Mouse (Mus musculus): Measurements from ENCODE around the gene Suv39h1. TPM values are rescaled to one million over a fixed set of nuclear protein-coding genes. Genes with fewer than 3 reads are reported as not detected.
A peak's percentile ranks its signal among the peaks of the same experiment; 100 is the strongest.
"Not testable (repeated sequence)": the region's sequence is repeated elsewhere in the genome, so short reads cannot be mapped to it uniquely, and the experiment has no call there.

Suv39h1 gene
- polyA plus RNA-seq, 1 experiment from 2014 or later: 63.6 TPM

DNA sequence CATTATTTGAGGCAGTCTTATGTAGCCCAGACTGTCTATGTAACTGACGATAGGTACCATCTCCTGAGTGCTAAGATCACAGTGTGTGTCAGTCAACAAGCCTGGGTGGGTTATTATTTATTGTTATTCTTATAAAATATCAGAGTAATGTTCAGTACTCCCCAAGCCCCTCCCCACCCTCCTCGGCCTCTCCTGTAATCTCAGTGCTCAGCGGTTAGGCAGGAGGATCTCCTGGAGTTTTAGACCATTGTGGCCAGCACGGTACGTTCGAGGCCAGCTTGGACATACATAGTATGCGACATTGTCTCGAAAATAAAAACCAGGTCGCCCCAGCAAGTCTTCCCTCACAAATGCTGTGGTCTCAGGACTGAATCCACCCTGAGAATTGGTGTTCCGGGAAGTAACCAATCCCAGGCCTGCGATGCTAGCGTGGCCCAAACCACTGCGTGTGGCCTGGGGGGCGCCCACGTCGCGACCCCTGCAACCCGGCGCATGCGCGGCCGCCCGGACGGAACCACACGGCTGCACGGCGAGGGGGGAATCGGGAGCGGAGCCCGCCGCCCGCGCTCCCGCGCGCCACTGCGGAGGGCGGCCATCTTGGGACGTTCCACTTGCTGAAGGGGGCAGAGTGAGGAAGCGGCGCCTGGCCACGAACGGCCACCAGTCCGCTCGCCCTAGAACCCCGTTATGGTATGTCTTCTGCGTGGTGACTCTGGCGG lies 21.7 kb upstream of the Suv39h1 start:
- not testable (repeated sequence) for H3K9ac ChIP-seq (ENCODE audit: low read length); H3K9me3 ChIP-seq (ENCODE audit: control insufficient read depth, low read length); H3K27me3 ChIP-seq (ENCODE audit: control insufficient read depth, insufficient read depth, low read depth, low read length); H3K4me1 ChIP-seq (replicated peaks; ENCODE audit: control insufficient read depth, insufficient read depth, low read length); H3K36me3 ChIP-seq (ENCODE audit: control insufficient read depth, insufficient read depth, low read length); H3K27ac ChIP-seq (ENCODE audit: low read length)
- peak; percentile 94 for ATAC-seq (ENCODE audit: low read depth)
- H3K4me2 ChIP-seq (ENCODE audit: low read depth, low read length): peak overlapping the region; percentile 44
- 15% methylated on average over 16 of the region's 48 CpGs for WGBS
- peak overlapping the region; percentile 40 for H3K4me3 ChIP-seq (ENCODE audit: low read length)

DNA sequence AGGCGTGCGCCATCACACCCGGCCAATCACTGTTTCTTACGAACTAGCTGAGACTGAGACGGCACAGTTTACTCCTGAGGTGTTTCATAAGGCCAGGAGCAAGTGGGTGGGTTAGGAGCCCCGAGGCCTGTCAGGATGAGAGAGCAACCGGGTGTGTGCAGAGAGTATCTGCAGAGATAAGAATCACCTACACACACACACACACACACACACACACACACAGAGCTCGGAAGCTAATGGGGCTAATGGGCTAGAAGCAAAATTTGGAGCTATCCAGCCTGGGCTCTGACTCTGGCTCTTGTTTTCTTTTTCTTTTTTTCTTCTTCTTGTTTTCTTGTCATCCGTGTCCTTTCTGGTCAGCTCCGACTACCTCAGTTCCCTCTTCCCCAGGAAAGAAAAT lies 21.0 kb upstream of the Suv39h1 start:
- H3K9me3 ChIP-seq (ENCODE audit: control insufficient read depth, low read length): no peaks in the 10 kb centered on the region
- 69% methylated on average over 10 of the region's 10 CpGs for WGBS
- H3K4me1 ChIP-seq (replicated peaks; ENCODE audit: control insufficient read depth, insufficient read depth, low read length): no peaks in the 10 kb centered on the region
- H3K27ac ChIP-seq (ENCODE audit: low read length): no peak overlapping the region
- peak overlapping the region; percentile 40 for H3K4me3 ChIP-seq (ENCODE audit: low read length)
- ATAC-seq (ENCODE audit: low read depth): no peak
- no peaks in the 10 kb centered on the region for H3K27me3 ChIP-seq (ENCODE audit: control insufficient read depth, insufficient read depth, low read depth, low read length)
- H3K9ac ChIP-seq (ENCODE audit: low read length): no peak overlapping the region
- H3K36me3 ChIP-seq (ENCODE audit: control insufficient read depth, insufficient read depth, low read length): no peaks in the 10 kb centered on the region
- H3K4me2 ChIP-seq (ENCODE audit: low read depth, low read length): peak overlapping the region; percentile 44

- H3K27ac ChIP-seq (ENCODE audit: low read length); H3K27me3 ChIP-seq (ENCODE audit: control insufficient read depth, insufficient read depth, low read depth, low read length); H3K4me3 ChIP-seq (ENCODE audit: low read length); H3K4me1 ChIP-seq (replicated peaks; ENCODE audit: control insufficient read depth, insufficient read depth, low read length); H3K9ac ChIP-seq (ENCODE audit: low read length); H3K4me2 ChIP-seq (ENCODE audit: low read depth, low read length); ATAC-seq (ENCODE audit: low read depth); H3K36me3 ChIP-seq (ENCODE audit: control insufficient read depth, insufficient read depth, low read length); H3K9me3 ChIP-seq (ENCODE audit: control insufficient read depth, low read length): not testable (repeated sequence)
- 72% methylated on average over 4 of the region's 5 CpGs for WGBS
Observed at GRCm38 (mm10) chrX:8090954-8091347, 16.4 kb upstream of the Suv39h1 start.

DNA sequence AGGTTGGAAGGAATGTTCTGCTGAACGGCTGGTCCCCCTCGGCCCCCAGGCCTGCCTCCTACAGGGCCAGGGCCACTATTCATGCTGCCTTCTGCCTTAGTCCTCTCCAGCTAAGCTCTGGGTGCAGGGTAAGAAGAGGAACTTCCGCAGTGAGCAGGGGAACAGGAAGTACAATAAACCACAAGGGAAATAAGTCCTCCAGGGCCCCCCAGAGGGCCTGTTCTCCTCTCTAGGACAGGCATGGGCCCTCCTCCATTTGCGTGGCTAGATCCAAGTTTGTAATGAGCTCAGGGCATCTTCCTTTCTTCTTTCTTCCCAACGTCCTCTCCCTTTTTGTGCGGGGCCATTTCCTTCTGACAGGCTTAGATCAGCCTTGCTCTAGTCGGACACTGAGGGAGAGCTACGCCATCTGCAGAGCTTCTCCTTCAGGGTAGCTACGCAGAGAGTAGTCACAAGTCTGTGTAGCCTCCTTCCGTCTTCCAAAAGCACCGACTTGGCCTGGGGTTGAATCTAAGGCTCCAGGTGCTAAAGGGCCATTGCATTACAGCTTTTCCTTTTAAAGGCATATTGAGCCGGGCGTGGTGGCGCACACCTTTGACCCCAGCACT lies 15.9 kb upstream of the Suv39h1 start, which contains the start of gene Was:
Gene Was (minus strand): TSS at position 153 of the 608 bp plus-strand sequence.
- Histone ChIP-seq H3K36me3 (ENCODE audit: control insufficient read depth, insufficient read depth, low read length) (no peaks in the 10 kb centered on the region), H3K9ac (ENCODE audit: low read length) (no peak within 1 kb of the TSS), H3K27me3 (ENCODE audit: control insufficient read depth, insufficient read depth, low read depth, low read length) (no peaks in the 10 kb centered on the region), H3K27ac (ENCODE audit: low read length) (no peak within 1 kb of the TSS), H3K4me2 (ENCODE audit: low read depth, low read length) (no peak within 1 kb of the TSS), H3K9me3 (ENCODE audit: control insufficient read depth, low read length) (no peaks in the 10 kb centered on the region), H3K4me1 (replicated peaks; ENCODE audit: control insufficient read depth, insufficient read depth, low read length) (no peaks in the 10 kb centered on the region), H3K4me3 (ENCODE audit: low read length) (no peak within 1 kb of the TSS)
- no peak for ATAC-seq (ENCODE audit: low read depth)
- 82% methylated on average over 14 of the region's 14 CpGs for WGBS

GRCm38 (mm10) chrX:8089746-8090145 lies 15.2 kb upstream of the Suv39h1 start:
- Histone ChIP-seq H3K4me1 (replicated peaks; ENCODE audit: control insufficient read depth, insufficient read depth, low read length) (no peaks in the 10 kb centered on the region), H3K9ac (ENCODE audit: low read length) (no peak overlapping the region), H3K36me3 (ENCODE audit: control insufficient read depth, insufficient read depth, low read length) (no peaks in the 10 kb centered on the region), H3K9me3 (ENCODE audit: control insufficient read depth, low read length) (no peaks in the 10 kb centered on the region), H3K4me3 (ENCODE audit: low read length) (no peak overlapping the region), H3K27me3 (ENCODE audit: control insufficient read depth, insufficient read depth, low read depth, low read length) (no peaks in the 10 kb centered on the region), H3K27ac (ENCODE audit: low read length) (no peak overlapping the region), H3K4me2 (ENCODE audit: low read depth, low read length) (no peak overlapping the region)
- ATAC-seq (ENCODE audit: low read depth): no peak
- WGBS: 84% methylated on average over 3 of the region's 3 CpGs

GRCm38 (mm10) chrX:8085611-8086010 lies 11.1 kb upstream of the Suv39h1 start:
- H3K27ac ChIP-seq (ENCODE audit: low read length): no peak overlapping the region
- no peaks in the 10 kb centered on the region for H3K36me3 ChIP-seq (ENCODE audit: control insufficient read depth, insufficient read depth, low read length)
- H3K9me3 ChIP-seq (ENCODE audit: control insufficient read depth, low read length): no peaks in the 10 kb centered on the region
- ATAC-seq (ENCODE audit: low read depth): no peak
- no peak overlapping the region for H3K4me2 ChIP-seq (ENCODE audit: low read depth, low read length)
- no peak overlapping the region for H3K4me3 ChIP-seq (ENCODE audit: low read length)
- 77% methylated on average over 5 of the region's 8 CpGs for WGBS
- no peak overlapping the region for H3K9ac ChIP-seq (ENCODE audit: low read length)
- H3K4me1 ChIP-seq (replicated peaks; ENCODE audit: control insufficient read depth, insufficient read depth, low read length): no peaks in the 10 kb centered on the region
- no peaks in the 10 kb centered on the region for H3K27me3 ChIP-seq (ENCODE audit: control insufficient read depth, insufficient read depth, low read depth, low read length)

GRCm38 (mm10) chrX:8084771-8085259 lies 10.3 kb upstream of the Suv39h1 start:
- Histone ChIP-seq H3K4me2 (ENCODE audit: low read depth, low read length) (no peak overlapping the region), H3K27ac (ENCODE audit: low read length) (no peak overlapping the region), H3K4me3 (ENCODE audit: low read length) (no peak overlapping the region), H3K36me3 (ENCODE audit: control insufficient read depth, insufficient read depth, low read length) (no peaks in the 10 kb centered on the region), H3K27me3 (ENCODE audit: control insufficient read depth, insufficient read depth, low read depth, low read length) (no peaks in the 10 kb centered on the region), H3K4me1 (replicated peaks; ENCODE audit: control insufficient read depth, insufficient read depth, low read length) (no peaks in the 10 kb centered on the region), H3K9me3 (ENCODE audit: control insufficient read depth, low read length) (no peaks in the 10 kb centered on the region), H3K9ac (ENCODE audit: low read length) (no peak overlapping the region)
- 84% methylated on average over 6 of the region's 6 CpGs for WGBS
- no peak for ATAC-seq (ENCODE audit: low read depth)

DNA sequence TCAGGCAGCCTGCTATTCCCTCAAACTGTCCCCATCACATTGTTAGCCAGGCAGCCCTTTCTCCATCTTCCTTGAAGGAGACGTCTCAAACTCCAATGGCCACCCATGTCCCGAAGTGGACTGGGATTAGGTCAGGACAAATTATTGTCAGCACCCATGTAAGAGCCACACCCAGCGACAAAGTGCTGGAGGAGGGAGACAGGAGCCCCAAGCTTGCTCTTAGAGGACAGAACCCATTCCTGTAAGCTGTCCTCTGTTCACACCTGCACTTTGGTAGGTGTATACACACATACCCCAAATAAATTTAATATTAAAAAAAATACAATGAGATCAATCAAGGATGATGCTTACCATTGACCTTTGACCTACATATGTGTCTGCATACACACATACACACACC lies 544 bp upstream of the Suv39h1 start:
- Histone ChIP-seq H3K4me1 (replicated peaks; ENCODE audit: control insufficient read depth, insufficient read depth, low read length) (0 out of 2 replicates have a peak, but pooled peaks cover 4% of the 10 kb centered on the region), H3K4me2 (ENCODE audit: low read depth, low read length) (peak overlapping the region; percentile 52), H3K36me3 (ENCODE audit: control insufficient read depth, insufficient read depth, low read length) (peaks cover 8% of the 10 kb centered on the region; the same call in 1 of the 2 replicates), H3K27ac (ENCODE audit: low read length) (peak overlapping the region; percentile 12; the same call in 1 of the 2 replicates), H3K4me3 (ENCODE audit: low read length) (peak overlapping the region; percentile 50), H3K9me3 (ENCODE audit: control insufficient read depth, low read length) (no peaks in the 10 kb centered on the region), H3K27me3 (ENCODE audit: control insufficient read depth, insufficient read depth, low read depth, low read length) (no peaks in the 10 kb centered on the region), H3K9ac (ENCODE audit: low read length) (peak overlapping the region; percentile 56)
- WGBS: 31% methylated on average over 3 of the region's 3 CpGs
- ATAC-seq (ENCODE audit: low read depth): no peak; the same call in 1 of the 2 replicates

GRCm38 (mm10) chrX:8073881-8074429 lies 605 bp downstream of the Suv39h1 start:
- 8% methylated on average over 44 of the region's 64 CpGs for WGBS
- Histone ChIP-seq H3K27ac (ENCODE audit: low read length) (peak overlapping the region; percentile 93), H3K36me3 (ENCODE audit: control insufficient read depth, insufficient read depth, low read length) (peaks cover 11% of the 10 kb centered on the region; the same call in 1 of the 2 replicates), H3K9ac (ENCODE audit: low read length) (peak overlapping the region; percentile 80), H3K9me3 (ENCODE audit: control insufficient read depth, low read length) (no peaks in the 10 kb centered on the region), H3K4me1 (replicated peaks; ENCODE audit: control insufficient read depth, insufficient read depth, low read length) (0 out of 2 replicates have a peak, but pooled peaks cover 4% of the 10 kb centered on the region), H3K4me3 (ENCODE audit: low read length) (peak overlapping the region; percentile 66), H3K27me3 (ENCODE audit: control insufficient read depth, insufficient read depth, low read depth, low read length) (no peaks in the 10 kb centered on the region), H3K4me2 (ENCODE audit: low read depth, low read length) (peak overlapping the region; percentile 51)
- ATAC-seq (ENCODE audit: low read depth): peak; percentile 62

All from lung, embryonic 16.5 days (tissue).